Mouse (Mus musculus) mouse embryonic stem cell (cell line): ENCODE measurements around the gene Rpp25l.
"Not testable (repeated sequence)": the region's sequence is repeated elsewhere in the genome, so short reads cannot be mapped to it uniquely, and the experiment has no call there.

Experiments
- in situ Hi-C, 2 experiments: fragments of 300-500 bp; cut with MboI; formaldehyde crosslinking; loops; 1 replicate in 1 of 2; 3 replicates in 1 of 2; pipeline ENCODE4 v1.14.3; 2019 to 2020; ENCODE audit warnings: low sequenced_read_pairs in 2 of 2, low pct_unique_long_range_greater_than_20kb in 1 of 2, mixed read lengths in 1 of 2; ENCODE audit not compliant: unreplicated experiment in 1 of 2

Rpp25l gene

DNA sequence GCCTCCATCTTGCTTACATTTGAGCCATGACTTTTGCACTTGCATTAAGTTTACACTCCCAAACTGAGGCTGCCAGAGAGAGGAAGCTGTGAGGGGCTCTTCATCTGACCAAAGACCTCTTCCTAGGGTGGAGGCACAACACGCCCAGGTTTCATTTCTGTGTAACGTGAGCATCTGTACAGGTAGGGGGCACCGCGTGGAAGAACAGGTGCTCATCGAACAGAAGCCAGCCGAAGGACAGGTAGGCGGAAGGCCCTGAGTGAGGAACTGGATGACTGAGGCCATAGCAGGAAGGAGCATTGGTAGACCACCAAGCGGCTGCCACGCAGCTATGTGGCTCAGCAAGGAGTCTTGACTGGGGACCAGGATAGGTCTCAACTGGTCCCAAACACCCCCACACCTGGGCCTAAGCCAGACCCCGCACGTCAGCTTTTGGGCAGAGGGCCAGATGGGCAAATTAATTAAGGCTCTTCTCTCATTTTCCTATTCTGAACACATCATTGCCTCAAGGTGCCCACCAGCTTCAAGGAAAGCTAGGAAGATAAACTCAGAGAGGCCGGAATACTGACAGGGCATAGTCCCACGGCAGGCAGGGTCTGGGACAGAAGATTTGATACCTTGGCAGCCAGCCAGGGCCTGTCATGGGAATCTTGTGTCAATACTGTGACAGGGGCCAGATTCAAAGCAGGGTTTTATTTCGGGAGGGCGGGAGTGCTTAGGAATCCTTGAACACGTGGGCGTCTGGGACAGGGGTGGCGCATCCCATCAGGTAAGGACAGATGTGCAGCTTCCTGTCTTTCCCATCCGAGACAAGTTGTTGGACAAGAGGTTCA lies 7.2 kb downstream of the Rpp25l start:
- in situ Hi-C loops: loop anchor here in 1 of 2 experiments (10.0 to 25.0 kb wide), 2 partner anchors 141 to 569 kb away; partner anchors contain the start of genes Dnaic1, Fam219a and Ube2r2

DNA sequence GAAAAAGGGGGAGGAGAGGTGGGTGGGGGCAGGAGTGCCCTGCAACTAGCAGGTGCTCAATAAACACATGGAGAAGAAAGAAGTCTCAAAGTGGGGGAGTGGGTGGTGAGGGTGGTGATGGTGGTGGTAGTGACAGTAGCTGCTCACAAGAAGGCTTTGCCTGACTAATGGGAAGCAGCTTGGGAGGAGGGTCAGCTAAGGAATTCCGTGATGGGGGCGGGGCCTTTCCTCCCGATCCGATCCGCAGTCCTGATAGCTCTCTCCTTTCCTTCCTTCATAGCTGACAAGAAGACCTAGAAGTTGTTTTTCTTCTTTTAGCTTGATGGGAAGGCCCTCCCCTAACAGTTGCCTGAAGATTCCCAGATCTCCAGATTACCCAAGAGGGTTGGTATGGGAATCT lies 8.7 kb downstream of the Rpp25l start:
- in situ Hi-C loops: loop anchor here in 1 of 2 experiments (10.0 to 25.0 kb wide), 2 partner anchors 140 to 567 kb away; partner anchors contain the start of genes Dnaic1, Fam219a and Ube2r2

DNA sequence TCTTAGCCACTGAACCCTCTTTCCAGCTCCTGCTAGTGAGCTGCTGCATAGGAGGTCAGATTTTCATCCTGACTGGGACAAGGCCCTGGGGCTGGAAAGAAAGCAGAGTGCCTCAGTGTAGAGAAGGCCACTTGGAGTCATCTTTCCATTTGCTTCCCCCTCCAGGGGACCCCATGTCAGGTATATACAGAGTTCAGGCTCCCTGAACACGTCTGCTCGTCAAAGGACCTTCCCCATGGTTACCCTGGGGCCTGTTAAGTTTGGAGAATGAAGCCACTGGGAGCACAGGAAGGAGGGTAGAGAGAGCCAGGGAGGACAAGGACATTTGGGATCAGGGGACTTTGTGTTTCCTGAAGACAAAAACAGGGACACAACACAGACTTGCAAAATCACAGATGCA lies 11.1 kb downstream of the Rpp25l start:
- in situ Hi-C loops: loop anchor here in 1 of 2 experiments (10.0 to 25.0 kb wide), 2 partner anchors 137 to 565 kb away; partner anchors contain the start of genes Dnaic1, Fam219a and Ube2r2

DNA sequence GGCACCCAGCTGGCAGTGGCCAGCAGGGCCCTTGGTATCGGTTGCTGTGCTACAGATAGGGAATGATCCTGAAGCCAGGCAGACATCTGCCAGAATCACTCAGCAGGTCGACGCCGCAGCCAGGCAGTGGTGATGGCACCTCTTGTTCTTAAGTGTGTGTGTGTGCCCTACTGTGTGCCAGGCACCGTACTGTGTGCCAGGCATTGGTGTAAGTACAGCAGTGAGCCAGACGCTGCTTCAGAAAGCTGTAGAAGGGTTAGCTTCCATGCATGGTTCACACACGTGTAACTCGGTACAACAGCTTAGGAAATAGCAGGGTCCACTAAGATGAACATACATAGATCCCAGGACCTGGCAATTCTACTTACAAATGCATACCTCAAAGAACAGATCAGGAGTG lies 13.1 kb downstream of the Rpp25l start:
- in situ Hi-C loops: loop anchor here in 1 of 2 experiments (10.0 to 25.0 kb wide), 2 partner anchors 135 to 563 kb away; partner anchors contain the start of genes Dnaic1, Fam219a and Ube2r2

DNA sequence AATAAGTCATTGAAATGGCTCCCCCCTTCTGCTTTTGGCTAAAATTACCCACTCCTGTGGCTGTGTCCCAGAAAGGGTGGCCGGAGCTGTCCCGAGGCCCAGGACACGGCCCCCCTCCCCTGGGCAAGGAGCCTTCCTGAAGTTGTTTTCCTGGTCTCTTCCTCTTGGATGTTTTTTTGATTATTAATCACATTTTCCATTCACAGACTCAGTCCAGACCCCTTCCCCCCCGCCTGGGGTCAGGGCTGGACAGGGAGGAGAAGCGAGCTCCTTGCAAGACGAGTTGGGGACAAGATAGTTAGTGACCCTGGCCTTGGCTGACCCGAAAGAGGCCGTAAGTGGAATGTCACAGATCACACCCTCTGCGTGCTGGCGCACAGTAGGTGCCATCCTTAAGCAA lies 13.6 kb downstream of the Rpp25l start, which contains the start of gene Il11ra1:
Il11ra1 (plus strand) TSS at position 207 of the 400 bp plus-strand sequence.
- in situ Hi-C loops: loop anchor here in 1 of 2 experiments (10.0 to 25.0 kb wide), 2 partner anchors 135 to 562 kb away; partner anchors contain the start of genes Dnaic1, Fam219a and Ube2r2

DNA sequence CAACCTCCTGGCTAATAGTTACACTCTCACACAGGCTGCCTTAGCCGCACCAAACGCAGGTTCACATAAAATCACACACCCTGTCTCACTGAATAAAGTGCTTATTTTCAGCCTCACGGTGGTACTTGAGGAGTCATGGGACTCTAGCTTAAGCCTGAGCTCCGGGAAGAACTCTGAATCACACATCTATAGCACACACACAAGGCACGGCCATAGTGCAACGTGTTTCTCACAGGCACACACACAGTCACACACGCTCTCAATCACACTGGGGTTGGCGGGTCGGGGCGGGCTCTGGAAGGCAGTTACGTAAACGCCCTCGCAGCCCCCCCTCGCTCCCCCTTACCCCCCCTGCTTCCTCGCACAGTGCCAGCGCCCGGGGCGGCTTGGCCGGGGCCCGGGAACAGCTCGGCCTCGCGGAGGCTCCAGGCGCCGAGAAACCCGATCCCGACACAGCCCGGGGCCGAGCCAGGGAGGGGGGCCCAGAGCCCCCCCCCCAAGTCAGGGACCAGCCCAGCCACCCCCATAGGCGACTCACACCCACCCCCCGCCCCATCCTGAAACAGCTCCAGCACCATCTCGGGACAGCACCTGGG lies 14.8 kb downstream of the Rpp25l start:
- in situ Hi-C loops: not testable (repeated sequence)

DNA sequence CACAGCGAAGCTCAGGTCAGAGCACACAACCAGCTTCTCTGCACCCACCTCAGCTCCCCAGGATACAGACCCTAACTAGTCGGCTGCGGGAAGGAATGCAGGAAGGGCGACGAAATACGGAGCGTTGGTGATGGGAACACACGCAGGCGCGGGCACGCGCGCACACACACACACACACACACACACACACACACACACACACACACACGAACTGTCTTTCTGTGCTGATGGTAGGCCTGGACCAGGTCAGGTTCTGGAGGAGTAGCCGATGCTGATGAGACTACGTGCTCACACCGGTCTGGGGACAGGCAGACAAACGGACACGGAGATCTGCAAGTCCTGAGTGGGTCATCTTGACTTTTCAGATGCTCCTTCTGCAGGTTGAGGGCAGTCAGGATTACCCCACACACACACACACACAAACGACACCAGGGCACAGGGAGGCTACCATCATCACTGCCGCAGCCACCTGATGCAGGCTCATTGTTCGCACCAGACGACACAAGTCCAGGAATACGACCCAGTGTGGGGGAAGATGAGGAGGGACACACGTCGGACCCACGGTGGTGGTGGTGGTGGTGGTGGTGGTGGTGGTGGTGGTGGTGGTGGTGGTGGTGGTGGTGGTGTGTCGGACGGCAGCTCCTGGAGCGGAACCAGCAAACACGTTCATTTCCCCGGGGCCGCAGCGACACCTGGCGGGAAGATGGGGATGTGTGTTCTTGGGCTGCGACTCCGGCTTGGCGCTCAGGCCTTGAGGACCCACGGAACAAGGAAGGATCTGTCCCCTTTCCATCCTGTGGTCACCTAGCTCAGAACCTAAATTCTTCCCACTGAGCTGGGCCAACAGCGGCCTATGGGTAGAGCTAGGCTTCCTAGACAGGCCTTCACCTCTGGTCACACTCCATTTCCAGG lies 16.1 kb downstream of the Rpp25l start, which contains the start of gene Cntfr:
Cntfr (minus strand) TSS at position 160 of the 912 bp plus-strand sequence.
- in situ Hi-C loops: not testable (repeated sequence)

DNA sequence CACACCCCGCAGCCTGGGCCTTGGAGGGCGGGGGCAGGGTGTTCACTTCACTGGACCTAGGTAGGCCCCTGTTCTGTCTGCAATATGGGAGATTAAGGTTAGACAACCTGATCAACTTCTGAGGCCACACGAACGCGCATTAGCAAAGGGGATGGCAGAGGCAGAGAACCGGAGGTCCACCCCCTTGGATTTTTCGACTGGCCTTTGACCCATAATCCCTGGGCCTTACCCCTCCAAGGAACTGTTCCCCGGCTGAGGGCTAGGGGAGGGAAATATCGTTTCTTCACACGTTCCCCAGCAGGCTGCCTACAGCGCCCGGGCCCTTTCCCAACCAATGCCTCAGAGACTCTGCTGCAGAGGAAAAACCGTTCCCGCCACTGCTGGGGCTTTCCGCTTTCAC lies 16.9 kb downstream of the Rpp25l start:
- in situ Hi-C loops: not testable (repeated sequence)

DNA sequence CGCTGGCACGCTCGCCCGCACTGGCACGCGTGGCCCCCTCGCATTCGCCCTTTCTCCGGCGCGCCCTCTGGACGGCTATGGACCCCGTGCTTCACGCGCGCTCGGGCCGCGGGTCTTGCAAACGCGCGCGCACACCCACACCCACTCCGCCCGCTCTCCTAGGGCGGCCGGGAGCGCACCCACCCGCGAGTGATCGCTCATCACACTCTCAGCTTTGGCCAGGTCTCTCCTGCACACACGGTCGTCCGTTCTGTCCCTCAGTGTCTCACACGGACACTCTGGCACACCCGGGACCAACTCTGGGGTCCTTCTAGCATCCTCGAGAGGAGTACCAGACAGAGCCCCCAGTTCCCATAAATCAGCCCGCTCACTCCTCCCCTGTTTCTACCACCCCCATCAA lies 17.5 kb downstream of the Rpp25l start:
- in situ Hi-C loops: not testable (repeated sequence)

DNA sequence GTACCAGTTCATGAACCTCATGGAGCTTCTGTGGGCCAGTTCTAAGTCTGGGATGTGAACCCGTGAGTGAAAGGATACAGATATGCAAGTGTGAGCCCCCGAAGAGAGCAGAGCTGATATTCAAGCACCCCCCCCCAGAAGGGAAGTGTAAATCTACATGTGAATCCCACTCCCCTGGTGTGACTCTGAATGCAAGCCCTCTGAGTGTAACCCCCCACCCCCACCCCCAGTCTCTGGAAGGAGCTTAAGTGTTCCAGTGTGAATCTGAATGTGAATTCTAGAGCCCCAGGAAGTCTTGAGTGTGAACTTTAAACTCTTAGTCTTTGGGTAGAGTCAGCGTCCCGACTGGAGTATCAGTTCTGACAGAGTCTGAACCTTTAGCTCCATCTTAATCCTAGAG lies 19.8 kb downstream of the Rpp25l start:
- in situ Hi-C loops: not testable (repeated sequence)

DNA sequence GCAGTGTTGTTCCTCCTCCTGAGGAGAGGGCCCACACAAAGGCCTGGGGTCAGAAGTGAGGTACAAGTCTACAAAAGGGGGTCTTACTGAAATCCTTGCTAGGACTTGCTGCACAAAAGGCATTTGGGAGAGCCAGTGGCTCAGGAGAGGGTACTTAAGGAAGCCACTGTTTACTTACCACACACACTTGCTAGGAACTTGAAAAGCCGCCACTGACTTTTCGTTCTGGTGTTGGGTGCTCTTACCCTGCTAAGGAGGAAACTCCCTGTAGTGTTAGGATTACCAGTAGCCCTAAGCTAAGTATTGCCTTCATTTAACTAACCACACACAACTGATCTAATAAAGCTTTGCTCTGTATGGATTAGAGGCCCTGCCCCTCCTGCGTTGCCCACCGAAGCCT lies 23.3 kb downstream of the Rpp25l start:
- in situ Hi-C loops: not testable (repeated sequence)

DNA sequence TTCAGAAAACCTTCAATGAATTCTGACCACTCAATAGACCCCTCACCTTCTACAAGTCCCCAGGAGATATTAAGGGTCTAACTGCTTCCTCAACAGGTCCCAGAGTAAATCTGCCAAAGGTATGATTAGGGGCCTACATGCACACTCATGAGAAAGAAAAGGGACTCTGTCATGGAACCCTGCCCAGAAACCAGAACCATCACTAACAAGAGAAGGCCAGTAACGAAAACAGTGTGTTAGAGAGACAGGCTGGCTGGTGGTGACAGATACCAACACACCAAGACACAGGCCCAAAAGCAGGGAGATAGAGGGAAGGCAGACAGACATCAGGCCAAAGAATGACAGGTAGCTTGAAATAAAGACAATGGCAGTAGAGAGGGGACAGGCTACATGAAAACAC lies 24.8 kb downstream of the Rpp25l start:
- in situ Hi-C loops: not testable (repeated sequence)

DNA sequence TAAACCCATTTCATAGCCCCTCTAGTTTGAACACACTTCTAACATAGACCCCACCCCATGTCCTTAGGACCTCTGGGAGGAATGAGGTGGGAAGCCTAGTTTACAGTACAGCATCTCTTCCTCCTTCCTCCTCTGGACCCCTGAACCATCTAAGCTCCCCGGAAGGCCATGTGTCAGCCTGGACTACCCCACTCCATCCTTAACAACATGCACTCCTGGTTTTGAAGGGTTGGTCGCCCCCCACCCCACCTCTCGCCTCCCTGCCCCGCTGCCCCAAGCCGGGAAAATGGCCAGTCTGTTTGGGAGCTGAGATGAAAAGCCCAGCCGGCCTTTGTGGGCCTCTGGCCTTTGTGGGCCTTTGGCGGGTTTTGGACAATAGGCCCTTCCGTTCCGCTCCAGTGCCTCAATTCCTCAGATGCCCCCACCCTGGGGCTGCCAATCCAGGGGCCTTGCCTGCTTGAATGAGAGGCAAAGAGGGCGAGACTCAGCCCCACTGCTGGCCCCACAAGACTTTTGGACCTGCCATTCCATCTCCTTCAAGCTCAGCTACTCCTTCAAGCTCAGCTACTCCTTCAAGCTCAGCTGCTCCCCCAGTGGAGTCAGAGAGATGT lies 27.3 kb downstream of the Rpp25l start:
- in situ Hi-C loops: not testable (repeated sequence)

DNA sequence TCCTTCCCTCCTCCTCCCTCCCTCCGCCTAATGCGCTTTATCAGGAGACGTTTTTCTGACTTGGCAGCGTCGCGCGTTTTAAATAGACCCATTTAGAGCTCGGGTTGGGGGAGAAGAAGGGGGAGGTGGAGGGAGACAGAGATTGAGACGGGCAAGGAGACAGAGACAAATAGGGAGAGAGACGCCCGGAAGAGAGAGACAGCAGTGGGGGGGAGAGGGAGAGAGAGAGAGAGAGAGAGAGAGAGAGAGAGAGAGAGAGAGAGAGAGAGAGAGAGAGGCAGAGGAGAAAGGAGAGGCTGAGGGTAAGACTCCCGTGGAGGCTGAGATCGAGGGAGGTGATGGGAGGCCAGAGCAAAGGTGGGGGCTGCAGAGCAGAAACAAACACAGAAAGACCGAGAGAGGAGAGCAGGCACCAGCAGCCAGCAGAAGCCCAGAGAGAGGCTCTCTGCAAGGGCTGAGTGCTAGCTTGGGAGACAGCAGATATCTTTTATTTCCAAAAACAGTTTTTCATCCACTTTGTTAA lies 28.3 kb downstream of the Rpp25l start:
- in situ Hi-C loops: not testable (repeated sequence)

DNA sequence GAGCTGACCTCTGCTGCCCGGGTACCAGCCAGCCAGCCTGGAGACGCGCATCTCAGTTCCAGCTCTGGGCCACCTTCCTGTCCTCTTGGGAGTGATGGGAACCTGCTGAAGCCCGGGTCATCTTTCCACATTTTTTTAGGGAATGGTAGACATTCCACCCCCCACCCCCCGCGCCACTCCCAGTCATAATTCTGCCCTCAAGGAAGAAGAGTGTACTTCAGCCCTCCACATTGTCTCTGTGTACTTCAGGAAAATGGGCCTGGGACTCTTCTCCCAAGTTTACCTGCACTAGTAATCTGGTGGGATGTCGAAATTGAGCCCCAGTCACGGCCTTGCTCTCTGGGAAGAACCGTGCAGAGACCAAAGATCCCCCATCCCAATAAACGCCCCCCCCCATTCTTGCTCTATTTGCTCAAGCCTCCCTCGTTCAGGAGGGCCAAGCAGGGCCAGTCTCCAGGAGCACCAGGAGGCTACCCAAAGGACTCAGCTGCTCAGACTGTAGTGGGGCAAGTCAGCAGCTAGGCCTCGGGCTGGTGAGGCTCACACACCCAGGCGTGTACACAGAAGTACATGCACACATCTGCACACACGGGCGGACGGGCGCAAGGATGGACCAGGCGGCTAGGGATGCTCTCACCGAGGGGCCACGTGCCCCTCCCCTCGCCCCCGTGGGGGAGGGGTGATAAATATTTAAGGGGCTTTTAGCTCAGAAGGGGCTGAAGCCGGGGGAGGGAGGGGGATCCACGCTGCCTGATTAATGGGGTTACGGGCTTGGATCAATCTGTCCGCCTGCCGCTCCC lies 29.0 kb downstream of the Rpp25l start:
- in situ Hi-C loops: not testable (repeated sequence)

DNA sequence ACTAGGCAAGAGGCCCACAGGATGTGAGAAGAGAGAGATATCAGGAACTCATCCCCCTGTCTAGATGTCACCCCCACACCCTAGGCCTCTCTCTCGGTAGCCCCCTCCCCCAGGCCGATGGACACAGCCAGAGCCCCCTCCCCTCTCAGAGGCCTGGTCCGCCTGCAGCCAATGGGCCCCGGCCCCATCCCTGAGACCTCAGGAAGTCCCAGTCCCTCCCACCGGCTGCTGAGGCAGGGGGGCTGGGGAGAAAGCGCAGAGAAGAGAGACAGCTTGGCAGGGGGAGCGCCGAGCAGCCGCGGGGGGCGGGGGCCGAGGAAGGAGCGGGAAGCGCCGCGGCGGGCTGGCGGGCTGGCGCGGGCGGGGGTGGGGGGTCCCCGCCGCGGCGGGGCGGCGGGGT lies 30.0 kb downstream of the Rpp25l start:
- in situ Hi-C loops: not testable (repeated sequence)

DNA sequence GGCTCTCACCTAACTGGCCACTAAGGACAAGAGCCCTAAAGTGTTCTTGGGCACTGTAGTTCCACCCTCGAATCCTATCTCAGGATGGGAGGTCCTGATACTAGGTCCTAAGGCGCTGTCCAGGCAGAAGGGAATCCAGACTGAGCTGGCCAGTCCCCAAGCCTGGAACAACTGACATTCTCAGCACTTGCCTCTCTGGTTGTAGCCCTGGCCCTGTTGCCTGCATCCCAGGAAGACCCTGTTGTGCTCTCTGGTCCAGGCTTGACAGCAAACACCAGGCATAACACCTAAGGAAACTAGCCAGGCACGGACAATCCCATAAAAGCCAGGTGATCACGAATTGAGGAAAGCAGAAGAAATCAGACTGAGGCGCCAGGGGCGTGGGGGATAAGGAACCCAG lies 30.5 kb downstream of the Rpp25l start:
- in situ Hi-C loops: no loop called here
